Mouse (Mus musculus): ENCODE measurements around the gene Hnrnpu.
"Not testable (repeated sequence)": the region's sequence is repeated elsewhere in the genome, so short reads cannot be mapped to it uniquely, and the experiment has no call there.

Hnrnpu gene

GRCm38 (mm10) chr1:178337551-178338317, at the start of gene Hnrnpu:
TSS of gene Hnrnpu (minus strand) at chr1:178337797.
- DNase-seq (ENCODE audit: low read depth): peak; percentile 96

DNA sequence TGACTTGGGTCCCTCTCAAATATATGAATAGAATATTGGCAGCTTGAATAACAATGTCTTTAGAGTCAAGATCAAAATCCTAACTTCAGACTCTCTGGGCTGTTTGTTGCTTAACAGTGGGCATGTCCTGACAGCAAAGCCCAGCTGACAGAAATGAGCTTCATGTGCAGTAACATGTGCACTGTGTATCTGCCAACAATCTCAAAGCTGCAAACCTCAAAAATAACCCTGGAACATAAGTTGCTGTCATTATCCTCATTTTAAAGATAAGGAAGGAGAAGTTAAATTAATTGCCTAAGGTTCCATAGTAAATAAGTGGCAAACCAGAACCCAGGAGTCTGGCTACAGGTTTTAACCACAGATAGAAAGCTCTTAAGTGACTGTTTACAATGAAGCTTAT, 44.6 kb upstream of the Hnrnpu start:
- DNase-seq (ENCODE audit: low read depth): no peak

DNA sequence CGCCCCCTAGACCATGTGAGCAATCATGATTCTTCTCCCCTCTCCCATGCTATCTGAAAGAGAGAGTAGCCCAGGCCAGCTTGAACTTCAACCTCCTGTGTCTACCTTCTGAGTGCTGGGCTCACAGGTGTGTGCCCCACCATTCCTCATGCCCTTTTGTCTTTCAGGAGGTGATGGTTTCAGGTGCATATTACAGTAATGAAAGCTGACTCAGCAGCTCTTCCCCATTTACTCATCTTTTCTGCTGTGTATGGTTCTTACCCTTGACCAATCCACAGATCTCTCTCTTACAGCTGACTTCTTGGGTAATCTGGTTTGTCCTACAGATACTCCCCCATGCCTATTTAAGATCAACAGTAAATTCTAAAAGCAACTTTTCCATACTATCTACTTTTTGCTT, 41.6 kb upstream of the Hnrnpu start:
- no peak for DNase-seq (ENCODE audit: low read depth)

- DNase-seq (ENCODE audit: low read depth): no peak
Observed at GRCm38 (mm10) chr1:178378115-178378514, 40.5 kb upstream of the Hnrnpu start.

DNA sequence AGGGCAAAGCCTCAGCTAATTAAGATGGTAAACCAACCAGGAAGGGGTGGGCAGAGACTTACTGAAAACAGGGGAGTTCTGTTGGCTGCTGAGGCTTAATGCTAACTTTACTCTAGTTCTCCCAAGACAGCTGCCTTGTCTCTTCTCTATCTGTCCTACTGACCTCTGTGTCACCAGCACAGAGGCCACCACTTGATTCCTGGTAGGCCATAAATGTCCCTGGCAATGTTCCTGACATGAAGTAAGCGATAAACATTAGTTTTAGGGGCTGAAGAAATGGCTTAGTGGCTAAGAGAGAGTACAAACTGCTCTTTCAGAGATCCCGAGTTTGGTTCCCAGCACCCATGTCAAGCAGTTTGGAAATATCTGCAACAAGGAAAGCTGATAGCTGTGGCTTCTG, 39.3 kb upstream of the Hnrnpu start:
- DNase-seq (ENCODE audit: low read depth): no peak

DNA sequence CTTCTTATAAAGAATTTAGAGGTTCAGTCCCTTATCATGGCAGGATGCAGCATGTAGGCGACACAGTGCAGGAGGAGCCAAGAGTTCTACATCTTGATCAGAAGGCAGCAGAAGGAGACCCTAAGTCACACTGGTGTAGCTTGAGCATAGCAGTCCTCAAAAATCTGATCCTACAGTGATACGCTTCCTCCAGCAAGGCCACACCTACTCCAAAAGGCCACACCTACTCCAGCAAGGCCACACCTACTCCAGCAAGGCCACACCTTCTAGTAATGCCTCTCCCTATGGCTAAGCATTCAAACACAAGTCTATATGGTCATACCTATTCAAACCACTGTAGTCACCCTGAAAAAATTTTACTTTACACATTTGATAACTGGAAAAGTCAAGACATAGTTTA, 38.5 kb upstream of the Hnrnpu start:
- no peak for DNase-seq (ENCODE audit: low read depth)

GRCm38 (mm10) chr1:178375381-178375780, 37.8 kb upstream of the Hnrnpu start:
- no peak for DNase-seq (ENCODE audit: low read depth)

GRCm38 (mm10) chr1:178372681-178373080, 35.1 kb upstream of the Hnrnpu start:
- DNase-seq (ENCODE audit: low read depth): no peak

DNA sequence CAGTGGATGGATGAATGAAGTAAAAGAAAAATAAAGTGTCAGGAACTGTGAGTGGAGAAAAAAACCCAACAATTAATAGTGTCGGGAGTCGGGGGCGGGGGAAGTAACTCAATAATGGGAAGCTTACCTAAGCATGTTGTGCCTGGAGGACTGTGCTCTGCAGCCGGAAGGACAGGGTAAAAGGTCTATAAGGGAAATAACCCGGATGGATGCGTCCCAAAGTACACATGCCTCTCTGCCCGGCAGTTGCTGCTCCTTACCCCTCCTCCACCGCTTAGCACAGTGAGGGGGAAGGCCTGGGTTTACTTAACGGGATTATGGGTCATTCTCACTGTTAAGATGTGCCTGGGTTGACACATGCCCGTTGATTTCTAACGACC, 31.7 kb upstream of the Hnrnpu start:
- DNase-seq (ENCODE audit: low read depth): no peak

GRCm38 (mm10) chr1:178368548-178369271, 31.1 kb upstream of the Hnrnpu start:
- peak; percentile 94 for DNase-seq (ENCODE audit: low read depth)

- DNase-seq (ENCODE audit: low read depth): no peak
Observed at GRCm38 (mm10) chr1:178368121-178368520, 30.5 kb upstream of the Hnrnpu start.

DNA sequence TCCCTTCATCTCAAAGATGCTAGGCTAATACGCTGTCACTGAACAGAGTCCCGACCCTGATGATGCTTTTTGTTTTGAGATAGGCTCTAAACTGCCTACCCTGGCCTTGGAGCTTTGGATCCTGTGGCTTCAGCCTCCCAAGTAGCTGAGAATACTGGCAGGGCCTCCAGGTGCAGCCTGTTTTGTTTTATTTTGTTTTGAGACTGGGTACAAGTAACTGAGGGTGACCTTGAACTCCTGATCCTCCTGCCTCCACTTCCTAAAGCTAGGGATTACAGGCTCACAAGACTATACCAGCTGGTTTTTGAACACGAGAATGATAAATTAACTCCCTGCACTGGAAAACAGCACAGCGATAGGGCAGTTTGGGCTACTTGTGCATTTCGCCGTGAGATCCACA, 27.6 kb upstream of the Hnrnpu start:
- DNase-seq (ENCODE audit: low read depth): no peak

DNA sequence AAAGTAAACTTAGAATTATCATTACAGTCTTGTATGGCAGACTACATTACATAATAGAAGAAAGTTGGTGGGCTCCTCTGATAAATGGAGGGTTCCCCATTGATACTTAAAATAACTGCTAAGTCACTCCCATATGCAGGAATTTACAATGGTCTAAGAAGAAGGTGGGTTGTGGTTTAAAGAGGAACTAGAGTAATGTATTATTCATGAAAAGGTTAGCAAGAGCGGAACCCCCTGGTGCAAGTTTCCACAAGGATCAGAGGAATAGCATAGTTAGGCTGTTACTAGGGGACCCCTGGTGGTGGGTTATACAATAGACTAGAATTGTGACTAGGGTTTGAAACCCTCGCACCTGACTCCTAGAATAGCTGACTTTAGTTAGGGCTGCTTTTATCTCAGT, 23.1 kb upstream of the Hnrnpu start:
- DNase-seq (ENCODE audit: low read depth): no peak

DNA sequence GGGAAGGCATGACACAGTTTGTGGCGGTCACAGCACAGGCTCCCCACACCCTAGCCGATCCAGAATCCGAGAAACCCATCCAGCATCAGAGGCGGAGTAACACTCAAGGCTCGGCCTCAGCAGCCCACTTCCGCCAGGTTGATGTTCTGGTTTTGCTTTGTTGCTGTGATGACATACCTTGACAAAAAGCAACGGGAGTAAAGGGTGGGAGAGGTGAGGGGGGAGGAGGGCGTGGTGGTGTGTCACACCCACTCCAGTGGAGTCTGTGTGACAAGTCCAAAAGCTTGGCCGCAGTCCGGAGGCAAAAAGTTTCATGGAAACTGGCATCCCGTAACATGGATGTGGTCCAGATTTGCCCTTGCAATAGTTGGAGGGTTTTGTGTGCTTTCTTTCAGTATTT, 22.7 kb upstream of the Hnrnpu start:
- no peak for DNase-seq (ENCODE audit: low read depth)

GRCm38 (mm10) chr1:178357776-178358710, 20.4 kb upstream of the Hnrnpu start:
- DNase-seq (ENCODE audit: low read depth): no peak

GRCm38 (mm10) chr1:178354576-178354975, 17.0 kb upstream of the Hnrnpu start:
- DNase-seq (ENCODE audit: low read depth): no peak

GRCm38 (mm10) chr1:178351643-178352042, 14.0 kb upstream of the Hnrnpu start:
- DNase-seq (ENCODE audit: low read depth): peak; percentile 53

DNA sequence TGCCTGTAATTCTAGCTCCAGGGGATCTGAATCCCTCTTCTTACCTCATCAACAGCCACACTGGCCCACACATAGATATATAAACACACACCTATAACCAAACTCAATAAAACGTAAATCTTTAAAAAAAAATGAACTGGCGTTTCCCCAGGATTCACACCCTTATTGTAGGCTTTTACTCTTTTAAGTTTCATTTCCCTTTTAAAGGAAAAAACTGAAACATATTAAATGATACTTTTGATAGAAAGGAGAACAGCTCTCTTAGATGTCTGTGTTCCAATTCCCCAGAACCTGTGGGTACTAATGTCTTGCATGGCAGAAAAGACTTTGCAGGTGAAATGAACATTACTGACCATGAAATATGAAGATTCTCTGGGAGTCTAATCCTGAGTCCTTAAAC, 13.2 kb upstream of the Hnrnpu start:
- no peak for DNase-seq (ENCODE audit: low read depth)

- DNase-seq (ENCODE audit: low read depth): not testable (repeated sequence)
Observed at GRCm38 (mm10) chr1:178344071-178344805, 6.6 kb upstream of the Hnrnpu start.

- DNase-seq (ENCODE audit: low read depth): no peak
Observed at GRCm38 (mm10) chr1:178342612-178343011, 5.0 kb upstream of the Hnrnpu start.

DNA sequence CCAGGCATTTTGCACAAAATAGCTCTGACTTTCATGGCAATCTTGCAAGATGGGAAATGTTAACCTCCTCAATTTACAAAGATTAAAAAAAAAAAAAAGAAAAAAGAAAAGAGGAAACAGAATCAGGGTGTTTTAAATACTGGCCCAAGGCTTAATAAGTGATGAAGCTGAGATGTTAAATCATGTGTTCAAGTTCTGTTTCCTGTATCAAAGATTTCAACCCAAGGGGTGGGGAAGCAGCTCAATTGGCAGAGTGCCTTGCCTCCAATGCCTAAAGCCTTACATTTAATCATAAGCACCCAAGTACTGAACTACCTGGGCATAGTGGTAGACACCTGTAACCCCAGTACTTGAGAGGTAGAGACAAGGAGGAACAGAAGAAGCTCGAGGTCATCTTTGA, 4.5 kb upstream of the Hnrnpu start:
- DNase-seq (ENCODE audit: low read depth): no peak

- DNase-seq (ENCODE audit: low read depth): no peak
Observed at GRCm38 (mm10) chr1:178341435-178341834, 3.8 kb upstream of the Hnrnpu start.

Measured in naive thymus-derived CD4-positive, alpha-beta T cell, adult 2 months (primary cell).